Mouse (Mus musculus) thymus, adult 2 months (tissue): ENCODE data around the gene Zfp992.

ENCODE experiments used
- CTCF ChIP-seq: fragments of 200-500 bp; IDR thresholded peaks from 2 replicates; pipeline ENCODE4 v1.5.1; 2012; ENCODE audit warnings: mild to moderate bottlenecking, control low read depth, low read length, moderate library complexity, borderline replicate concordance; ENCODE audit not compliant: control insufficient read depth, poor library complexity, insufficient read depth; ENCODE audit errors: extremely low read depth
- POLR2A ChIP-seq: fragments of 200-500 bp; IDR thresholded peaks from 2 replicates; pipeline ENCODE4 v1.6.1; 2012; ENCODE audit warnings: mild to moderate bottlenecking, low read length, control low read depth, moderate library complexity; ENCODE audit not compliant: control insufficient read depth, poor library complexity, insufficient read depth; ENCODE audit errors: extremely low read depth

- no peak for TF ChIP-seq POLR2A
- no peak for TF ChIP-seq CTCF
Measured at GRCm38 (mm10) chr4:146454896-146455295, 6.1 kb downstream of the Zfp992 start.
